Mouse (Mus musculus): ENCODE measurements around the gene Lhx9.

GRCm38 (mm10) chr1:138847146-138847545 is 1.2 kb downstream of the Lhx9 start:
- TF ChIP-seq CTCF (IDR thresholded peaks at IDR 0.05; ENCODE audit: low read depth, low read length) (no peak), GATA1 (IDR thresholded peaks at IDR 0.05; ENCODE audit: borderline replicate concordance, low read length) (no peak)

All from G1E (cell line).